Mouse (Mus musculus) intestine, embryonic 15.5 days (tissue): ENCODE measurements around the gene Dusp5. TPM values are rescaled to one million over a fixed set of nuclear protein-coding genes. Genes with fewer than 3 reads are reported as not detected.

Source experiments
- ATAC-seq: fragments of 200-750 bp; cut with Nextera tagmentation; 2 replicates; pipeline ENCODE4 v1.8.0; 2017; ENCODE audit warnings: moderate TSS enrichment, moderate library complexity
- H3K27ac ChIP-seq: fragments of 300-500 bp; sonication (generic); 2 replicates; pipeline ENCODE4 v1.5.1; 2015; ENCODE audit warnings: mild to moderate bottlenecking, inconsistent platforms
- H3K27me3 ChIP-seq: fragments of 300-500 bp; sonication (generic); replicated peaks from 2 replicates; pipeline ENCODE4 v1.6.1; 2015; ENCODE audit warnings: inconsistent platforms
- H3K36me3 ChIP-seq: fragments of 300-500 bp; sonication (generic); 2 replicates; pipeline ENCODE4 v1.6.1; 2015; ENCODE audit warnings: inconsistent platforms
- H3K4me1 ChIP-seq: fragments of 300-500 bp; sonication (generic); replicated peaks from 2 replicates; pipeline ENCODE4 v1.6.1; 2015; ENCODE audit warnings: inconsistent platforms
- H3K4me2 ChIP-seq: fragments of 300-500 bp; sonication (generic); replicated peaks from 2 replicates; pipeline ENCODE4 v1.6.1; 2015; ENCODE audit warnings: mild to moderate bottlenecking, inconsistent platforms
- H3K4me3 ChIP-seq: fragments of 300-500 bp; sonication (generic); replicated peaks from 2 replicates; pipeline ENCODE4 v1.5.1; 2015; ENCODE audit warnings: inconsistent platforms
- H3K9ac ChIP-seq: fragments of 300-500 bp; sonication (generic); 2 replicates; pipeline ENCODE4 v1.6.1; 2015; ENCODE audit warnings: inconsistent platforms
- H3K9me3 ChIP-seq: fragments of 300-500 bp; sonication (generic); 2 replicates; pipeline ENCODE4 v1.6.1; 2016; ENCODE audit warnings: inconsistent platforms
- WGBS: fragments of 180-500 bp; shearing (Covaris S2); methylation state at CpG from one replicate; pipeline ENCODE4 v1.1.7; 2015; 5-methylcytosine and 5-hydroxymethylcytosine counted together
- polyA plus RNA-seq: library from polyadenylated mRNA; unstranded; fragments of >200 nt; fragmentation: Nextera tagmentation; extraction: Ambion mirVana; gene quantifications from 2 replicates; pipeline ENCODE4 v1.2.1, GENCODE M21; 2015

The Dusp5 gene
- polyA plus RNA-seq, 1 experiment from 2014 or later = 9.0 TPM

DNA sequence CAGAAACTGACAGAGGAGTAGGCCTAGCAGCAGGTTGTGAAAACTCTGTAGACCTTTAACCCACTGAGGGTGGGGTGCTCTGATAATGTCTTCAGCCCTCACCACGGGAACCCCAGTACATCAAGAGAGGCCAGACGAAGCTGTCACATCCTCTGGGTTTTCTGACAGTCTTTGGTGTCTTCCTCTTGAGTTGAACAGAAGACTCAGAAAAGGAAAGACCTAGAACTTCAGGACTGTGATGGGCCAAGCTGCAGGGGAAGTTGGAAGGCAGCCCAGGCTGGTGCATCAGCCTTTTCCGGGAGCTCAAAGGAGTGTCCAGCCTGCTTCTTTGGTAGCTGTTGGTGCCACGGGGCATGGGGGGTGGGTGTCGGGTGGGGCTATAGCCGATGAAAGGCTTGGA lies 6.5 kb downstream of the Dusp5 start:
- no peak overlapping the region for H3K27ac ChIP-seq
- WGBS = 81% methylated on average over 6 of the region's 6 CpGs
- no peaks in the 10 kb centered on the region for H3K9me3 ChIP-seq
- peaks cover 15% of the 10 kb centered on the region for H3K4me1 ChIP-seq
- H3K27me3 ChIP-seq = no peaks in the 10 kb centered on the region
- H3K9ac ChIP-seq = no peak overlapping the region
- no peak overlapping the region for H3K4me3 ChIP-seq
- ATAC-seq = no peak
- H3K36me3 ChIP-seq = no peaks in the 10 kb centered on the region; the same call in 1 of the 2 replicates
- no peak overlapping the region for H3K4me2 ChIP-seq

DNA sequence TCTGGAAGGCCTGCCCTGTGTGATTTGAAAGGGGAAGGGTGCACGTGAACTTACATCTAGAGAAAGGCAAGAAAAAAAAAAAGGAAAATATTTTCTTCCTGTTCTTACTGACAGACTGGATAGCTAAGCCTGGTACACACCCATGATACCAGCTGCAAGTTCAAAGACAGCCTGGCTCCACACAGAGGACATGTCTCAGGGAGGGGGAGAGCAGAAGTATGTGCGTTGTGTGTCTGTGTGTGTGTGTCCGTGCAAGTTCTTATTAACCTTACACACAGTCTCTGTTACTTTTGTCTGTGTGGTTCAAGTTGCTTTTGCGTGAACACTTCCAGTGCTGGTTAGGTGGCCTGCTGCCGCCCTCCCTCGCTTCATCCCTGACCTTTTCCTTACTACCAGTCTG lies 7.3 kb downstream of the Dusp5 start:
- H3K36me3 ChIP-seq = peaks cover 8% of the 10 kb centered on the region
- H3K27me3 ChIP-seq = no peaks in the 10 kb centered on the region
- no peak for ATAC-seq
- H3K4me1 ChIP-seq = peaks cover 12% of the 10 kb centered on the region
- no peak overlapping the region for H3K4me3 ChIP-seq
- no peaks in the 10 kb centered on the region for H3K9me3 ChIP-seq
- H3K9ac ChIP-seq = no peak overlapping the region
- H3K27ac ChIP-seq = no peak overlapping the region
- H3K4me2 ChIP-seq = no peak overlapping the region
- 86% methylated on average over 6 of the region's 6 CpGs for WGBS

- H3K9me3 ChIP-seq = no peaks in the 10 kb centered on the region
- H3K27ac ChIP-seq = no peak overlapping the region
- ATAC-seq = no peak
- H3K4me2 ChIP-seq = no peak overlapping the region
- H3K27me3 ChIP-seq = no peaks in the 10 kb centered on the region
- peaks cover 10% of the 10 kb centered on the region for H3K4me1 ChIP-seq
- WGBS = 82% methylated on average over 17 of the region's 17 CpGs
- H3K9ac ChIP-seq = no peak overlapping the region
- H3K36me3 ChIP-seq = peaks cover 9% of the 10 kb centered on the region
- no peak overlapping the region for H3K4me3 ChIP-seq
These were observed 8.1 kb downstream of the Dusp5 start for GRCm38 (mm10) chr19:53536731-53537666.

- 88% methylated on average over 11 of the region's 11 CpGs for WGBS
- peaks cover 4% of the 10 kb centered on the region; the same call in 1 of the 2 replicates for H3K4me1 ChIP-seq
- H3K9ac ChIP-seq = no peak overlapping the region
- ATAC-seq = no peak
- peaks cover 9% of the 10 kb centered on the region for H3K36me3 ChIP-seq
- H3K27me3 ChIP-seq = no peaks in the 10 kb centered on the region
- H3K4me2 ChIP-seq = no peak overlapping the region
- no peak overlapping the region for H3K4me3 ChIP-seq
- no peaks in the 10 kb centered on the region for H3K9me3 ChIP-seq
- H3K27ac ChIP-seq = no peak overlapping the region
These were observed 9.1 kb downstream of the Dusp5 start for GRCm38 (mm10) chr19:53538024-53538423.

- Histone ChIP-seq H3K36me3 (peaks cover 11% of the 10 kb centered on the region), H3K9me3 (no peaks in the 10 kb centered on the region)
These were observed 9.9 kb downstream of the Dusp5 start for GRCm38 (mm10) chr19:53538796-53539195.

DNA sequence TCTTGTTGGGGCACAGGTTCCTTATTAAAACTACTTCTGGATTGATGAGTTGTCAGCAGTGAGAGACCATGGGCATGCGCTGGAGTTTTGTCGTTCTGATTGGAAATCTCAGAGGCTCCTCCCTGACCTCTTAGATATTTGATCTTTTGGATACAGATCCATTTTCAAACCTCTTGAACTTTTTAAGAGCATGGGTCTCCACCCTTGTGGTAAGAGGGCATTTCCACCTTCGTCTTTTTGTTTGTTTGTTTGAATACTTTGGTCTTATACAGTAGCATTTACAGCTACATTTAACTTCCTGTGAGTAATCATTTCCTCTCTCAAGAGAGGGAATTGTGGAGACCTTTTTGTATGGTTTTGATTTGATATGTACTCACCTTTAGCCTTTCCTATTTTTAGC lies 10.4 kb downstream of the Dusp5 start:
- 74% methylated on average over 3 of the region's 3 CpGs for WGBS
- Histone ChIP-seq H3K4me1 (peaks cover 4% of the 10 kb centered on the region; the same call in 1 of the 2 replicates), H3K27ac (no peak overlapping the region), H3K36me3 (peaks cover 11% of the 10 kb centered on the region), H3K9ac (no peak overlapping the region), H3K4me2 (no peak overlapping the region), H3K27me3 (no peaks in the 10 kb centered on the region), H3K4me3 (no peak overlapping the region), H3K9me3 (no peaks in the 10 kb centered on the region)
- ATAC-seq = no peak

More at GRCm38 (mm10) chr19:53538796-53539195, 9.9 kb downstream of the Dusp5 start:
- WGBS = 64% methylated on average over 5 of the region's 5 CpGs
- H3K27me3 ChIP-seq = no peaks in the 10 kb centered on the region
- H3K4me1 ChIP-seq = peaks cover 4% of the 10 kb centered on the region; the same call in 1 of the 2 replicates
- H3K9ac ChIP-seq = no peak overlapping the region
- H3K4me3 ChIP-seq = no peak overlapping the region
- H3K4me2 ChIP-seq = no peak overlapping the region
- ATAC-seq = no peak
- no peak overlapping the region for H3K27ac ChIP-seq

- Histone ChIP-seq H3K36me3 (peaks cover 11% of the 10 kb centered on the region), H3K9ac (no peak overlapping the region), H3K4me3 (no peak overlapping the region), H3K27ac (no peak overlapping the region), H3K4me1 (no peaks in the 10 kb centered on the region; the same call in 1 of the 2 replicates), H3K9me3 (no peaks in the 10 kb centered on the region), H3K27me3 (no peaks in the 10 kb centered on the region), H3K4me2 (no peak overlapping the region)
- ATAC-seq = no peak
- WGBS = 31% methylated on average over 5 of the region's 5 CpGs
These were observed 14.7 kb downstream of the Dusp5 start for GRCm38 (mm10) chr19:53543602-53544001.

DNA sequence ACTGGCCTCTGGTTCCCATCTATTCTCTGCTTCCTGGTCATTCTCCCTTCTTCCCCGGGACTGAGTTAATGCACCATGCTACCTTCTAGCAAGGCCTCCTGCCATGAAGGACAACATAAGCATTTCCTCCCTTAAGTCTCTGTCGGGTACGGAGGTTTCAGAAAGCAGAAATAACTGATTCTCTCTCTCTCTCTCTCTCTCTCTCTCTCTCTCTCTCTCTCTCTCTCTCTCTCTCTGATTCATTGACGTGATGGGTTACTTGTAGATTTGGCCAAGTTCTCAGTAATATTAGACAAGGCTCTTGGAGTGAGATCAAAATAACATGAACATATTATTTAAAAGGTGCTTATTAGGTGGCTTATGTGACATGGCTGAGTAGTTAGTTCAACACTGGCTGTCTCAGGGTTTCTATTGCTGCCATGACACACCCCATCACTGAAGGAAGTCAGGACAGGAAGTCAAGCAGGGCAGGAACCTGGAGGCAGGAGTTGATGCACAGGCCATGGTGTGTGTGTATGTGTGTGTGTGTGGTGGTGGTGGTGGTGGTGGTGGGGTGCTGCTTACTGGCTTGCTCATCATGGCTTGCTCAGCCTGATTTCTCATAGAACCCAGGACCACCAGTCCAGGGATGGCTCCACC lies 16.1 kb downstream of the Dusp5 start:
- Histone ChIP-seq H3K4me3 (no peak overlapping the region), H3K4me2 (no peak overlapping the region), H3K27me3 (no peaks in the 10 kb centered on the region), H3K36me3 (peaks cover 11% of the 10 kb centered on the region), H3K27ac (no peak overlapping the region), H3K9ac (no peak overlapping the region), H3K9me3 (no peaks in the 10 kb centered on the region), H3K4me1 (no peaks in the 10 kb centered on the region; the same call in 1 of the 2 replicates)
- 66% methylated on average over 4 of the region's 4 CpGs for WGBS
- ATAC-seq = no peak

DNA sequence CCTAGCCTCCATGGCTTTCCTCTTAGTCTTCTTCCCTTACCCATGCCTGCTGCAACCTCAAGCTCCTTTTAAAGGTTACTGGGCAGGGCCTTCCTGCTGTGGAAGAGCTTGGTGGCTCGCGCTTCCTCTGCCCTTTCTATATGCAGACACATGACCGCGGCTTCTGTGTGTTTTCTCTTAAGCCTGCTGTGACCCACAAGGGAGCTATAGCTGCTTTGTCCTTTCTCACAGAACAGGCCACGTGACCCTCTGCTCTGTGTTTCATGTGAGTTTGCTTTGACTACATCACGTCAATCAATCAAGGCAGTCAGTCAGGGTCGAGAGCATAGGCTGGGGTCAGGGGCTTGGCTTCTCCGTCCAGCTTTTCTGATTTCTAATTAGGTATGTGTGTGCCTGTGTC lies 18.7 kb downstream of the Dusp5 start:
- no peak overlapping the region for H3K27ac ChIP-seq
- peaks cover 1% of the 10 kb centered on the region for H3K4me1 ChIP-seq

GRCm38 (mm10) chr19:53550972-53551371 lies 22.1 kb downstream of the Dusp5 start:
- Histone ChIP-seq H3K27me3 (no peaks in the 10 kb centered on the region), H3K9ac (no peak overlapping the region), H3K4me1 (peaks cover 5% of the 10 kb centered on the region), H3K4me3 (no peak overlapping the region), H3K36me3 (no peaks in the 10 kb centered on the region), H3K9me3 (no peaks in the 10 kb centered on the region), H3K27ac (no peak overlapping the region), H3K4me2 (no peak overlapping the region)
- 72% methylated on average over 12 of the region's 12 CpGs for WGBS
- ATAC-seq = no peak

More for the DNA sequence above, 18.7 kb downstream of the Dusp5 start:
- Histone ChIP-seq H3K27me3 (no peaks in the 10 kb centered on the region), H3K4me3 (no peak overlapping the region), H3K9ac (no peak overlapping the region), H3K36me3 (0 out of 2 replicates have a peak, but pooled peaks cover 2% of the 10 kb centered on the region), H3K4me2 (no peak overlapping the region), H3K9me3 (no peaks in the 10 kb centered on the region)
- no peak for ATAC-seq
- 61% methylated on average over 8 of the region's 8 CpGs for WGBS

- Histone ChIP-seq H3K27ac (no peak overlapping the region), H3K4me1 (peaks cover 9% of the 10 kb centered on the region), H3K9me3 (no peaks in the 10 kb centered on the region), H3K4me3 (no peak overlapping the region), H3K27me3 (no peaks in the 10 kb centered on the region), H3K4me2 (no peak overlapping the region), H3K36me3 (no peaks in the 10 kb centered on the region), H3K9ac (no peak overlapping the region)
- no peak for ATAC-seq
- 34% methylated on average over 10 of the region's 10 CpGs for WGBS
These were observed 23.4 kb downstream of the Dusp5 start for GRCm38 (mm10) chr19:53552216-53552786.

GRCm38 (mm10) chr19:53552795-53553194 lies 23.9 kb downstream of the Dusp5 start:
- no peak overlapping the region for H3K27ac ChIP-seq
- H3K9me3 ChIP-seq = no peaks in the 10 kb centered on the region
- H3K4me2 ChIP-seq = no peak overlapping the region
- H3K36me3 ChIP-seq = no peaks in the 10 kb centered on the region
- peaks cover 13% of the 10 kb centered on the region for H3K4me1 ChIP-seq
- 48% methylated on average over 6 of the region's 6 CpGs for WGBS
- H3K27me3 ChIP-seq = no peaks in the 10 kb centered on the region
- no peak for ATAC-seq
- H3K9ac ChIP-seq = no peak overlapping the region
- H3K4me3 ChIP-seq = no peak overlapping the region
